Mouse (Mus musculus): ENCODE results near the gene Leng1.
"Not testable (repeated sequence)": the region's sequence is repeated elsewhere in the genome, so short reads cannot be mapped to it uniquely, and the experiment has no call there.

DNA sequence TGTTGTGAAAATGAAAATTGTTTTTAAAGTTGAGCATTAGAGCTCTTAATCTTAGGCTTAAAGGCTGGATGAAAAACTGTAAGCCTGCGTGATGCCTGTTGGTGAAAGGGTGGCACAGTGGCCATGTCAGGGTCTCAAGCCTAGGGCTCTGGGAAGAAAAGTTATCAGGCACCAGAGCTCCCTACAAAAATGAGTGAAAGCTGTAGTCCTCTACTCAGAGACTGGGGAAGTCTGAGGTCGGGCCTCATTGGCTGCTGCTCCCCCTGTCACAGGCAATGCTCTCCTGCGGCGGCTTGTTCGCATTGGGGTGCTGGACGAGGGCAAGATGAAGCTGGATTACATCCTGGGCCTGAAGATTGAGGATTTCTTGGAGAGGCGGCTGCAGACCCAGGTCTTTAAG, 39.8 kb upstream of the Leng1 start:
- TF ChIP-seq GATA1 (IDR thresholded peaks at IDR 0.05; ENCODE audit: borderline replicate concordance, low read length); FLI1 (IDR thresholded peaks at IDR 0.05; ENCODE audit: low read length): not testable (repeated sequence)

Data from megakaryocyte, embryonic 14.5 days (primary cell).